Mouse (Mus musculus): ENCODE measurements around the gene Nos3. TPM values are rescaled to one million over a fixed set of nuclear protein-coding genes. Genes with fewer than 3 reads are reported as not detected.
A peak's percentile ranks its signal among the peaks of the same experiment; 100 is the strongest.

Nos3 gene
- polyA plus RNA-seq, 1 experiment from 2014 or later = 12.8 TPM

DNA sequence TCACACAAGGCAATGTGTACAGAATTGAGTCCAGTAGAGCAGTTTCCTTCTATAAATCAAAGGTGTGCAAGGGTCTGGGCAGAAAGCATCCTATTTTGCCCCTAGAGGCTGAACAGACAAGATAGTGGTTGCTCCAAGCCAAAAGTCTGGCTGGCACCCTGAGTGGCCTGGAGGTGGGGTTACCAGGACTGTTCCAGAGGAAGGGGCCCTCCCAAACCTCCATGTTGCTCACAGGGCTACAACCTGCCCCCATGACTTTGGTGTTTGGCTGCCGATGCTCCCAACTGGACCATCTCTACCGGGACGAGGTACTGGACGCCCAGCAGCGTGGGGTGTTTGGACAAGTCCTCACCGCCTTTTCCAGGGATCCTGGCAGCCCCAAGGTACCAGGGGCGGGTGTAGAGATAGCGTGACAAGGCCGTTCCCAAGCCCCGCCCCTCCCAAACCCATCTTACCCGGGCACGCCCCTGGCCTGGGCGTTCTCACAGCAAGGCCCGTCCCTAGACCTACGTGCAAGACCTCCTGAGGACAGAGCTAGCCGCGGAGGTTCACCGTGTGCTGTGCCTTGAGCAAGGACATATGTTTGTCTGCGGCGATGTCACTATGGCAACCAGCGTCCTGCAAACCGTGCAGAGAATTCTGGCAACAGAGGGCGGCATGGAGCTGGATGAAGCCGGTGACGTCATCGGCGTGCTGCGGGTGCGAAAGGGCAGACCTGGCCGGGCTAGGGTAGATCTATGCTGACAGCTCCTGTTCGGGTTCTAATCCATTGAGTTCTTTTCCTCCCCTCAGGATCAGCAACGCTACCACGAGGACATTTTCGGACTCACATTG, 18.6 kb downstream of the Nos3 start:
- ATAC-seq (replicated peaks; ENCODE audit: low FRiP score, low read depth) (peak; percentile 89), DNase-seq (ENCODE audit: low spot score) (peak; percentile 94)
- 5% methylated on average over 34 of the region's 34 CpGs for WGBS
- Histone ChIP-seq H3K9ac (ENCODE audit: low read depth, low read length) (peak overlapping the region; percentile 41), H3K9me3 (replicated peaks; ENCODE audit: low read length) (no peaks in the 10 kb centered on the region), H3K36me3 (ENCODE audit: insufficient read depth, low read length) (no peaks in the 10 kb centered on the region), H3K27me3 (ENCODE audit: insufficient read depth, low read length) (peaks cover 6% of the 10 kb centered on the region; the same call in 1 of the 2 replicates), H3K27ac (no peak overlapping the region), H3K4me2 (ENCODE audit: low read length) (peak overlapping the region; percentile 55), H3K4me3 (replicated peaks; ENCODE audit: low read depth, low read length) (peak overlapping the region; percentile 32), H3K4me1 (replicated peaks; ENCODE audit: insufficient read depth, low read length) (peaks cover 20% of the 10 kb centered on the region)
- TF ChIP-seq CTCF (IDR thresholded peaks at IDR 0.05; ENCODE audit: low read depth) = peak; percentile 71

DNA sequence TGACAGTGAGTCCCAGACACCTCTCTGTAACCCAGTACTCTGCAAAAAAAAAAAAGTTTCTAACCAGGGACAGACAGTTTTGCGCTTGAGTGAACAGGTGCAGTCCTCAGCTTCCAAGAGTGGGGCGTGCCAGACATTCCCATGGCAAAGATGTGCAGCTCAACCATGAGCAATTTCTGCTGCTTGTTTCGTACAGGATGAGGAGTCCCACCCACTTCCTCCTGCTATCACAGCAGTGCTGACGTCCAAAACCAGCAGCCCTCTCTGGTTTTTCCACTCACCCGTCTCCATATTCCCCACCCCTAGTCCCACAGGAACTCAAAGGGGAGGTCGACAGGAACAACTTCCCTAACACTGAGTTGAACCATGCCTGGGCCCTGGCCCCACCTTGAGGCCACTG, 19.8 kb downstream of the Nos3 start:
- Histone ChIP-seq H3K4me3 (replicated peaks; ENCODE audit: low read depth, low read length) (no peak overlapping the region), H3K4me2 (ENCODE audit: low read length) (peak overlapping the region; percentile 55; the same call in 1 of the 2 replicates), H3K9me3 (replicated peaks; ENCODE audit: low read length) (no peaks in the 10 kb centered on the region), H3K4me1 (replicated peaks; ENCODE audit: insufficient read depth, low read length) (peaks cover 22% of the 10 kb centered on the region), H3K9ac (ENCODE audit: low read depth, low read length) (no peak overlapping the region), H3K36me3 (ENCODE audit: insufficient read depth, low read length) (no peaks in the 10 kb centered on the region), H3K27me3 (ENCODE audit: insufficient read depth, low read length) (peaks cover 6% of the 10 kb centered on the region; the same call in 1 of the 2 replicates), H3K27ac (0 out of 2 replicates have a peak overlapping the region, but pooled peaks have one; percentile 16)
- ATAC-seq (replicated peaks; ENCODE audit: low FRiP score, low read depth) (no peak), DNase-seq (ENCODE audit: low spot score) (peak; percentile 58)
- 26% methylated on average over 6 of the region's 6 CpGs for WGBS
- no peak for TF ChIP-seq CTCF (IDR thresholded peaks at IDR 0.05; ENCODE audit: low read depth)

DNA sequence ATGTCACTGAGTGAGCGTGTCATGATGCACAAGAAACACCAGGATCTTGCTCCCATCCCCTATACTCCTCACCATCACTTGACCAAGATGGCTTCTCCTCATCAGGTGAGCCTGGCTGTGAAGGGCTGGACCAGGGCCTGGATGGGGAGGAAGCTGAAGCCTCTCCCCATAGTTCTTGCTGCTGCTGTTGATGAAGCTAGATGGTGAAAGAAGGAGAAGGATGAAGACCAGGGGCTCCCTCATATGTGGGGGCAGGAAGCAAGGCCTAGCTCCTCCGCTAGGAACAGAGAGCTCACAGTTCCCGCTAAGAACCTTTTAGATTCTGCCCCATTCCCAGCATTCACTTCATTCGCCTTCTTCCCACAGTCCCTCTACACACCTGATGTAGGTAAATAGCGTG, 20.8 kb downstream of the Nos3 start:
- Histone ChIP-seq H3K36me3 (ENCODE audit: insufficient read depth, low read length) (no peaks in the 10 kb centered on the region), H3K4me3 (replicated peaks; ENCODE audit: low read depth, low read length) (no peak overlapping the region), H3K27me3 (ENCODE audit: insufficient read depth, low read length) (peaks cover 6% of the 10 kb centered on the region; the same call in 1 of the 2 replicates), H3K4me2 (ENCODE audit: low read length) (no peak overlapping the region), H3K27ac (no peak overlapping the region), H3K4me1 (replicated peaks; ENCODE audit: insufficient read depth, low read length) (peaks cover 22% of the 10 kb centered on the region), H3K9me3 (replicated peaks; ENCODE audit: low read length) (no peaks in the 10 kb centered on the region), H3K9ac (ENCODE audit: low read depth, low read length) (no peak overlapping the region)
- TF ChIP-seq CTCF (IDR thresholded peaks at IDR 0.05; ENCODE audit: low read depth) = no peak
- 93% methylated on average over 5 of the region's 5 CpGs for WGBS
- no peak for DNase-seq (ENCODE audit: low spot score)
- ATAC-seq (replicated peaks; ENCODE audit: low FRiP score, low read depth) = no peak

DNA sequence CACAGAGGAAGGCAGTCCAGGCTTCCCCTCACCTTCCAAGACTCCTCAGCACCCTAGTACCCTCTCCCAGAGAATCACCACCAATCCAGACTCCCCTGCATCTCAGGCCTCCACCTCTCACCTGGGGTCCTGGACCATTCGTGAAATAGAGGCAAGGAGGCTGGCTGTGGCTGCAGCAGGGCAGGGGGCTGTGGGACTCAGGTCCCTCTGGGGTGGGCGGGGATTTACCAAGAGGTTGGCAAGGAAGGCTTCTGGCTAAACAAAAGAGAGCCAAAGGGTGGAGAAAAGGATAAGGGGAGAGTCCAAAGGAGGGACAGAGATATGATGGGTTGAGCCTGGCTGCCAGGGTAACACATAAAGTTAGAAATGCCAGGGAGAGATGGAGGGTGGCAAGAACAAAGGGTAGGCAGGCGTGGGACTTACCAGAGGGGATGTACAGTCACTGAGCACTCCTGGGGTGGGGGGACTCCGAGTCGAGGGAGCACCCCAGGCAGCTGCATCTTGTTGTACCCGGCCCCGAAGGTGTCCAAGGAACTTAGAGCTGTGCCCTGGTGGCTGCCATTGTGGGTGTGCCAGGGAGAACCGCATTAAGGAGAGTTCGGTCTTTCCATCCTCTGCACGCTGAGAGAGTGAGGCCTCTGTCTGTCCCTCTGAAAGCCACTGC, 21.4 kb downstream of the Nos3 start:
- no peak for TF ChIP-seq CTCF (IDR thresholded peaks at IDR 0.05; ENCODE audit: low read depth)
- Histone ChIP-seq H3K4me1 (replicated peaks; ENCODE audit: insufficient read depth, low read length) (peaks cover 22% of the 10 kb centered on the region), H3K4me2 (ENCODE audit: low read length) (no peak overlapping the region), H3K9me3 (replicated peaks; ENCODE audit: low read length) (no peaks in the 10 kb centered on the region), H3K4me3 (replicated peaks; ENCODE audit: low read depth, low read length) (no peak overlapping the region), H3K36me3 (ENCODE audit: insufficient read depth, low read length) (no peaks in the 10 kb centered on the region), H3K27ac (no peak overlapping the region), H3K27me3 (ENCODE audit: insufficient read depth, low read length) (peaks cover 6% of the 10 kb centered on the region; the same call in 1 of the 2 replicates), H3K9ac (ENCODE audit: low read depth, low read length) (no peak overlapping the region)
- DNase-seq (ENCODE audit: low spot score) = no peak
- ATAC-seq (replicated peaks; ENCODE audit: low FRiP score, low read depth) = no peak
- WGBS = 91% methylated on average over 10 of the region's 10 CpGs

DNA sequence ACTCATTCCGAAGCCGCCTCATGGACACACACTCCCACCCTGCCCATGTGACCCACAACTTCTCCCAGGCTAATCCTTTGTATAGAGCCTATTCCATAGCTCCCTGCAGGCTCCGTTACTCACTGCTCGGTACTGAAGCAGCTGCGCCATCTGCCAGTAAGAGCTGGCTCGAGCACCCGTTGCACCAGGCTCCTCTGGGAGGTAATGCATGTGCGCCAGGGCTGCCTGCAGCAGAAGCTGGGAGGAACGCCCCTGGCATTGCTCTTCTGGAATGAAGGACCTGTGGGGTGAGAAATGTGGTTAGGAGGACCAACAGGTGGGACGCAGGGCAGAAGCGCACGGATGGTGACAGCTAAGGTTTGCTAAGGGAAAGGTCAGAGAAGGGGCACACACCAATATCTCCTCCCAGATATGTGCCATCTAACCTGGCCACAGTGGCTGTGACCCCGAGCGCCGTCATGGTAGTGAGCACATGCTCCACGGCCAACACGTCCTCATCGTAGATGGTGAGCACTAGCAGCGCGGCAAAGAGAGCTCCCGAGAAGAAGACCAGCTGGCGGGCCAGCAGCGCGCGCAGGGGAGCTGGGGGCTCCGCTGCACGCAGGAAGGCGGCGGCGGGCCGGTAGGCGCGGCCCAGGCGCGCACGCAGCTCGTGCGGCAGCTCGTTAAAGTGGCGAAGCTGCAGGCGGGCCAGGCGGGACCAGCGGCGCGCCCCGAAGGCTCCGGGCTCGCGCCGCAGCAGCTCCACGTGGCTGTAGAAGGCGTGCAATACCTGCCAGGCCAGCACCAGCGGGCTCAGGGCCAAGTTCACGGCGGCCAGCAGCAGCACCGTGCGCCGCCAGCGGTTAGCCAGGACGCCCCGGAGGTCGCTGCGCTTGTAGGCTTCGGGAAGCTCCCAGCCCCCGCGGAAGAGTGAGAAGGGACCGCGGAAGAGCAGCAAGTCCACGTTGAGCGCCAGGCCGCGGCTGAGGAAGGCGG, 22.9 kb downstream of the Nos3 start:
- H3K27me3 ChIP-seq (ENCODE audit: insufficient read depth, low read length) = peaks cover 6% of the 10 kb centered on the region; the same call in 1 of the 2 replicates
- peak overlapping the region; percentile 43 for H3K4me3 ChIP-seq (replicated peaks; ENCODE audit: low read depth, low read length)
- peaks cover 22% of the 10 kb centered on the region for H3K4me1 ChIP-seq (replicated peaks; ENCODE audit: insufficient read depth, low read length)
- H3K27ac ChIP-seq = no peak overlapping the region; the same call in 1 of the 2 replicates
- WGBS = 1% methylated on average over 73 of the region's 73 CpGs
- H3K36me3 ChIP-seq (ENCODE audit: insufficient read depth, low read length) = no peaks in the 10 kb centered on the region
- peak; percentile 43; the same call in 1 of the 2 replicates for TF ChIP-seq CTCF (IDR thresholded peaks at IDR 0.05; ENCODE audit: low read depth)
- peak; percentile 63 for DNase-seq (ENCODE audit: low spot score)
- no peaks in the 10 kb centered on the region for H3K9me3 ChIP-seq (replicated peaks; ENCODE audit: low read length)
- no peak for ATAC-seq (replicated peaks; ENCODE audit: low FRiP score, low read depth)
- peak overlapping the region; percentile 94 for H3K4me2 ChIP-seq (ENCODE audit: low read length)
- H3K9ac ChIP-seq (ENCODE audit: low read depth, low read length) = peak overlapping the region; percentile 59

Data from kidney, postnatal 0 days (tissue).